Mouse (Mus musculus) myocyte (in vitro differentiated cells): ENCODE results near the gene Dync1li1. TPM values are rescaled to one million over a fixed set of nuclear protein-coding genes. Genes with fewer than 3 reads are reported as not detected.

Source experiments
- H3K27me3 ChIP-seq: one replicate; pipeline ENCODE4 v1.6.1; 2011; ENCODE audit not compliant: control insufficient read depth, insufficient read depth, insufficient read length
- H3K36me3 ChIP-seq: one replicate; pipeline ENCODE4 v1.6.1; 2011; ENCODE audit not compliant: control insufficient read depth, insufficient read depth
- H3K4me2 ChIP-seq: one replicate; pipeline ENCODE4 v1.6.1; 2011; ENCODE audit warnings: low read depth, control low read depth
- H3K4me3 ChIP-seq: one replicate; pipeline ENCODE4 v1.5.1; 2011; ENCODE audit warnings: mild to moderate bottlenecking, control low read depth, moderate library complexity
- H3K79me2 ChIP-seq: one replicate; pipeline ENCODE4 v1.6.1; 2011; ENCODE audit not compliant: control insufficient read depth, insufficient read depth
- H3ac ChIP-seq: one replicate; pipeline ENCODE4 v1.6.1; 2011; ENCODE audit not compliant: control insufficient read depth, insufficient read length
- CEBPB ChIP-seq: IDR thresholded peaks from 2 replicates; pipeline ENCODE4 v1.6.1; 2011; ENCODE audit warnings: mild to moderate bottlenecking, moderate library complexity; ENCODE audit not compliant: poor library complexity, insufficient read depth, severe bottlenecking
- E2F4 ChIP-seq: IDR thresholded peaks from one replicate; pipeline ENCODE4 v1.6.1; 2011; ENCODE audit warnings: mild to moderate bottlenecking, control low read depth, moderate library complexity; ENCODE audit not compliant: insufficient read depth
- MAX ChIP-seq: IDR thresholded peaks from one replicate; pipeline ENCODE4 v1.6.1; 2011; ENCODE audit warnings: low read depth, mild to moderate bottlenecking, control low read depth
- MYOD1 ChIP-seq, 3 experiments: IDR thresholded peaks; one replicate each; pipeline ENCODE4 v1.6.1; 2011; ENCODE audit warnings: control low read depth in 2 of 3, low read depth in 2 of 3, mild to moderate bottlenecking in 2 of 3, moderate library complexity in 1 of 3; ENCODE audit not compliant: insufficient read length in 2 of 3, control insufficient read depth in 1 of 3
- MYOG ChIP-seq, 3 experiments: IDR thresholded peaks; one replicate each; pipeline ENCODE4 v1.6.1; 2011; ENCODE audit warnings: control low read depth in 2 of 3, low read depth in 2 of 3, mild to moderate bottlenecking in 2 of 3; ENCODE audit not compliant: insufficient read length in 2 of 3, control insufficient read depth in 1 of 3, insufficient read depth in 1 of 3
- POLR2A ChIP-seq: IDR thresholded peaks from one replicate; pipeline ENCODE4 v1.6.1; 2011; ENCODE audit warnings: low read depth, mild to moderate bottlenecking, control low read depth, moderate library complexity; ENCODE audit not compliant: insufficient read length
- POLR2AphosphoS2 ChIP-seq: IDR thresholded peaks from one replicate; pipeline ENCODE4 v1.6.1; 2011; ENCODE audit warnings: low read depth, control low read depth; ENCODE audit not compliant: insufficient read length
- REST ChIP-seq: IDR thresholded peaks from one replicate; pipeline ENCODE4 v1.6.1; 2011; ENCODE audit warnings: mild to moderate bottlenecking, control low read depth, moderate library complexity; ENCODE audit not compliant: insufficient read depth, insufficient read length
- SRF ChIP-seq: IDR thresholded peaks from one replicate; pipeline ENCODE4 v1.6.1; 2011; ENCODE audit warnings: low read depth; ENCODE audit not compliant: control insufficient read depth, insufficient read length
- TCF12 ChIP-seq: IDR thresholded peaks from one replicate; pipeline ENCODE4 v1.6.1; 2011; ENCODE audit warnings: mild to moderate bottlenecking, control low read depth; ENCODE audit not compliant: poor library complexity, insufficient read depth, severe bottlenecking
- TCF3 ChIP-seq: IDR thresholded peaks from one replicate; pipeline ENCODE4 v1.6.1; 2011; ENCODE audit warnings: low read depth, control low read depth; ENCODE audit not compliant: insufficient read length
- USF1 ChIP-seq: IDR thresholded peaks from one replicate; pipeline ENCODE4 v1.6.1; 2011; ENCODE audit warnings: low read depth, mild to moderate bottlenecking, control low read depth, moderate library complexity
- polyA plus RNA-seq: library from polyadenylated mRNA; unstranded; fragments of >200 nt; fragmentation: generic; extraction: Trizol; gene quantifications from one replicate; pipeline ENCODE4 v1.2.1, GENCODE M21; 2012; ENCODE audit warnings: missing spikeins

Gene Dync1li1
- polyA plus RNA-seq, 1 experiment: 70.9 TPM

GRCm38 (mm10) chr9:114745654-114746053, 57.1 kb downstream of the Dync1li1 start:
- no peak overlapping the region for H3K4me3 ChIP-seq
- TF ChIP-seq TCF3: no peak
- peak in 2 of 3 experiments; percentile 7 to 68 for TF ChIP-seq MYOD1 (IDR thresholded peaks at IDR 0.05; ENCODE audit: control insufficient read depth in 1 of 3, insufficient read length in 2 of 3, low read depth in 2 of 3)
- no peak for TF ChIP-seq SRF
- no peak for TF ChIP-seq E2F4
- no peak for TF ChIP-seq MAX
- no peak for TF ChIP-seq POLR2A
- TF ChIP-seq MYOG (IDR thresholded peaks at IDR 0.05; ENCODE audit: control insufficient read depth in 1 of 3, insufficient read depth in 1 of 3, insufficient read length in 2 of 3, low read depth in 2 of 3): peak in 2 of 3 experiments; percentile 16 to 62
- no peak for TF ChIP-seq CEBPB
- no peak overlapping the region for H3ac ChIP-seq
- H3K27me3 ChIP-seq: no peaks in the 10 kb centered on the region
- no peak overlapping the region for H3K4me2 ChIP-seq
- no peaks in the 10 kb centered on the region for H3K79me2 ChIP-seq
- H3K36me3 ChIP-seq: peaks cover 6% of the 10 kb centered on the region

DNA sequence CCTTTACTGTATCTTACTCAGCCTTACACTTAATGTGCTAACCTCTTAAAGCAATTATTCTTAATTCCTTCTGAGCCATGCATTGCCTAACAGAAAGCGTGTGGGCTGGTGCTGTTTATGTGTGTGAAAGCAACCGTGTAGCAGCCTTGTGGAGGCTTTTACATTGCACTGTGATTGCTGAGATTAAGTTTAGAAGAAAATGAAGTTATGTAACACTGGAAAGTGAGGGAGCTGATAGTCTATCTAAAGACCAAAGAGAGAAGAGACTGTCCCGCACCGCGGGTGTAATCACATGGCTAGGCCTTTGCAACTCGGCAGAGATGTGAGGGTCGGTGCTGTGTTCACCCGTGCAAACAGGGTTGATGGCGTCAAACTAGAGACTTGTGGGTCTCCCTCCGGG, 58.4 kb downstream of the Dync1li1 start:
- H3K4me3 ChIP-seq: no peak overlapping the region
- H3K4me2 ChIP-seq: no peak overlapping the region
- TF ChIP-seq USF1: no peak
- TF ChIP-seq CEBPB: no peak
- no peak for TF ChIP-seq MAX
- no peak for TF ChIP-seq REST
- TF ChIP-seq POLR2AphosphoS2: no peak
- TF ChIP-seq MYOD1 (IDR thresholded peaks at IDR 0.05; ENCODE audit: control insufficient read depth in 1 of 3, insufficient read length in 2 of 3, low read depth in 2 of 3): no peak
- TF ChIP-seq TCF12: no peak
- no peak for TF ChIP-seq TCF3
- TF ChIP-seq E2F4: no peak
- TF ChIP-seq SRF: no peak
- TF ChIP-seq POLR2A: no peak
- TF ChIP-seq MYOG (IDR thresholded peaks at IDR 0.05; ENCODE audit: control insufficient read depth in 1 of 3, insufficient read depth in 1 of 3, insufficient read length in 2 of 3, low read depth in 2 of 3): no peak
- H3K36me3 ChIP-seq: peaks cover 6% of the 10 kb centered on the region
- H3K27me3 ChIP-seq: no peaks in the 10 kb centered on the region
- H3ac ChIP-seq: no peak overlapping the region
- H3K79me2 ChIP-seq: no peaks in the 10 kb centered on the region

GRCm38 (mm10) chr9:114747466-114747865, 58.9 kb downstream of the Dync1li1 start:
- TF ChIP-seq E2F4: no peak
- no peak for TF ChIP-seq REST
- TF ChIP-seq TCF12: no peak
- TF ChIP-seq POLR2AphosphoS2: no peak
- no peak for TF ChIP-seq TCF3
- TF ChIP-seq MYOG (IDR thresholded peaks at IDR 0.05; ENCODE audit: control insufficient read depth in 1 of 3, insufficient read depth in 1 of 3, insufficient read length in 2 of 3, low read depth in 2 of 3): no peak
- no peak for TF ChIP-seq USF1
- no peak for TF ChIP-seq MAX
- TF ChIP-seq SRF: no peak
- TF ChIP-seq POLR2A: no peak
- no peak for TF ChIP-seq CEBPB
- no peak for TF ChIP-seq MYOD1 (IDR thresholded peaks at IDR 0.05; ENCODE audit: control insufficient read depth in 1 of 3, insufficient read length in 2 of 3, low read depth in 2 of 3)
- Histone ChIP-seq H3K79me2 (no peaks in the 10 kb centered on the region), H3K4me2 (no peak overlapping the region), H3K36me3 (peaks cover 6% of the 10 kb centered on the region), H3ac (no peak overlapping the region), H3K27me3 (no peaks in the 10 kb centered on the region), H3K4me3 (no peak overlapping the region)

- H3K4me2 ChIP-seq: no peak overlapping the region
These were observed 63.0 kb downstream of the Dync1li1 start for GRCm38 (mm10) chr9:114751582-114751981.

GRCm38 (mm10) chr9:114752311-114752710, 63.7 kb downstream of the Dync1li1 start:
- Histone ChIP-seq H3K79me2 (no peaks in the 10 kb centered on the region), H3K27me3 (no peaks in the 10 kb centered on the region), H3ac (no peak overlapping the region), H3K4me2 (peak overlapping the region; percentile 83), H3K4me3 (peak overlapping the region; percentile 18), H3K36me3 (peaks cover 3% of the 10 kb centered on the region)
- TF ChIP-seq E2F4: no peak
- no peak for TF ChIP-seq REST
- TF ChIP-seq TCF3: no peak
- no peak for TF ChIP-seq POLR2A
- no peak for TF ChIP-seq MYOG (IDR thresholded peaks at IDR 0.05; ENCODE audit: control insufficient read depth in 1 of 3, insufficient read depth in 1 of 3, insufficient read length in 2 of 3, low read depth in 2 of 3)
- no peak for TF ChIP-seq TCF12
- no peak for TF ChIP-seq MAX
- no peak for TF ChIP-seq POLR2AphosphoS2
- no peak for TF ChIP-seq CEBPB
- no peak for TF ChIP-seq MYOD1 (IDR thresholded peaks at IDR 0.05; ENCODE audit: control insufficient read depth in 1 of 3, insufficient read length in 2 of 3, low read depth in 2 of 3)
- no peak for TF ChIP-seq USF1
- no peak for TF ChIP-seq SRF

More at GRCm38 (mm10) chr9:114751582-114751981, 63.0 kb downstream of the Dync1li1 start:
- Histone ChIP-seq H3ac (no peak overlapping the region), H3K79me2 (no peaks in the 10 kb centered on the region), H3K4me3 (no peak overlapping the region), H3K27me3 (no peaks in the 10 kb centered on the region), H3K36me3 (peaks cover 6% of the 10 kb centered on the region)
- no peak for TF ChIP-seq POLR2A
- no peak for TF ChIP-seq TCF3
- no peak for TF ChIP-seq SRF
- no peak for TF ChIP-seq POLR2AphosphoS2
- no peak for TF ChIP-seq MYOD1 (IDR thresholded peaks at IDR 0.05; ENCODE audit: control insufficient read depth in 1 of 3, insufficient read length in 2 of 3, low read depth in 2 of 3)
- no peak for TF ChIP-seq MAX
